Mouse (Mus musculus) left cerebral cortex, adult 9 months (tissue): ENCODE measurements at regions not wholly inside any gene's neighbourhood (a gene's known extent, or its start where the extent isn't known, plus 50 kb on each side); places are given as distances from the start of the nearest gene placed in this dataset.

Source experiments
- DNase-seq, 2 experiments: peaks; one replicate each; pipeline ENCODE4 v3.0.0; 2022; ENCODE audit warnings: low spot score in 2 of 2

DNA sequence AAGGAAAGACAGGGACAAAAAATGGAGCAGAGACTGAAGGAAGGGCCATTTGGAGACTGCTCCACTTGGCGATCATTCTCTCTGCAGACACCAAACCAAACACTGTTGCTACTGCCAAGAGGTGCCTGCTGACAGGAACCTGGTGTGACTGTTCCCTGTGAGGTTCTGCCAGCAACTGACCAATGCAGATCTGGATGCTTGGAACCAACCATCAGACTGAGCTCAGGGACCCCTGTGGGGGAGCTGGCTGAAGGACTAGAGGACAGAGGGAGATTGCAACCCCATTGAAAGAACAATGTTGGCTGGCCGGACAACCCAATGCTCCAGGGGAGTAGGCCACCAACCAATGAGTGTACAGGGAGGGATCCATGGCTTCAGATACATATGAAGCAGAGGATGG is 139.2 kb upstream of the Cep126 start:
- DNase-seq, result no peak

DNA sequence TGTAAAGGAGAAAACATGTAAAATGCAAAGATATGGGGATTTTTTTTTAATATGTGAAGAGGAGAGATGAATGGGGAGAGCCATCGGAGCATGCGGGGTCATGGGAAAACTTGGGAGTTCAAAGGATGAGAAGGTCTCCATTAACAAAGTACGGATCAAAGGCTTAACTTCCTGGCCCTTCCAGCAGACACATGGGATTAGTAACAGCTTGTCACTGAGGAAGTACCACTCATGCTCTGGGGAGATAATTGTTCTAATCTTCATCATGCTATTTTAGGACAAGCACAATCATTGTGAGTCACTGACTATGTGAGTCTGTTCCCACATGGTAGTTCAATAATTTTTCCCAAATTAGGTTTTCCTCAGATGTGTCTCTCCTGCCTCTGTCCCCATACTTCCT is 115.4 kb upstream of the Cep126 start:
- no peak for DNase-seq

DNA sequence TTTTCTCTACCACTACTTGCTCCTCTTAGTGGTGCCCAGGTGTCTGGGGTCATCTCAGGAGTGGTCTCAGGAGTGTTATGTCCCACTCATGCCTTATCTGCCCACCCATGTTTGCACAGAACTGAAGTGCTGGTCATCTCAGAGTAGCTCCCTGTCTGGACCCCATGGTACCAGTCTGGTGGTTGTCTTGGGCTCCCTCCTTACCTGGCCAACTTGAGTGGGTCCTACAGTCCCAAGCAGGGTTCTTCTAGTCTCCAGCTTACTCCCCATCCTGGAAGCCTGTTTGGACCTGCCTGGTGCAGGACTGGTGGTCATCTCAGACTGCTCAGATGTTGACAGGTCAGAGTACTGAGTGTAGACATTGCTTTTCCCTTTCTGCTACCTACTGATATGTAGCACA is 94.0 kb upstream of the Cep126 start:
- DNase-seq, result no peak

DNA sequence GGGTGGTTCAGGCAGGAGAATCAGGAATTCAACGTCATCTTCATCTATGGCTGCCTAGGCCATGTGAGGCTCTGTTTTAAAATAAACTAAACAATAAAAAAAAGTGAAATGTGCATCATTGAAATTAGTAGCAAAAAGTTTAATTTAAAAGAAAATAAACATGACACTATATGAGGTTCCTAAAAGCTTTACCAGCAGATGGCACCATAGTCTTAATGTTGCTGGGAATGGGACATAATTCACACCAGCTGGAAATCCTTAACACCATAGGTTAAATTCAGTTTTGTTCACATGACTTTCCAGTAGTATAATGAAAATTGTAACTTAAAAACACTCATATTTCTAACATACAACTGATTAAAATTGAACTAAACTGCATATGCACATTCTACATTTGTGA is 92.3 kb upstream of the Cep126 start:
- peak in 1 of 2 experiments; percentile 14 for DNase-seq

DNA sequence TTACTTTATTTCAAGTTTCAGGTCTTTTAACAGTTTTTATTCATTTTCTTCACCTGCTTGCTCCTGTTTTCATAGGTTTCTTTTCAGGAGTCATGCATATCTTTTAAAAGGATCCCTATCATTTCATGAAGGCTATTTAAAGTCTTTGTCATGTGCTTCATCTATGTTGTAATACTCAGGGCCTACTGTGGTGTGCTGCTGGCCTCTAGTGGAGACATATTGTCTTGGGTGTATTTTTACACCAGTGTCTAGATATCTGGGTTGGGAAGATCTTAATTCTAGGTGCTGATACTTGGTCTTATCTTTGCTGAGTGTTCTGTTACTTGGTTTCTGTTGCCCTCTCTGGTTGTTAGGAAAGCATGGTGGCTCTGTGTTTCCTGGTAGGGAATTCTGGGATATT is 74.8 kb upstream of the Cep126 start:
- DNase-seq, result peak; percentile 8 to 52

DNA sequence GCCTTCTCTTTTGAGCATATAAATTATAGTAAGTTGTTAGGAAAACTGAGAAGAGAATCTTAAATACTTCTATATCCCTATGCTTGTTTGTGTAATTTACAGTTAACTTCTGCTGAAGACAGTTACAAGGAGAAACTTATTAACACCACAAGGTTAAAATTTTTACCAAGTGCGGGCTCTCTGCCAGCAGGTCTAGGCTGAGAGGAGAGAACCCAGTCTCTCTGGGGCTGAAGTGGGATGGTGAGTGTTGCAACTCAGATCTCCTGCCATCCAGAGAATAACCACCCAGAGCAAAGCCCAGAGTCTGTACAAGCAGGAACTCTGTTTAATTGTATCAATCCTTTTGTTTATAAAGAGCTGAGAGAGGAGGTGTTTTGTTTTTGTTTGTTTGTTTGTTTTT is 51.3 kb upstream of the Cep126 start:
- no peak for DNase-seq
